Mouse (Mus musculus): ENCODE results near the gene Map3k3. TPM values are rescaled to one million over a fixed set of nuclear protein-coding genes. Genes with fewer than 3 reads are reported as not detected.

The Map3k3 gene
- total and polyA plus RNA-seq, 2 experiments: 9.7 to 12.3 TPM

DNA sequence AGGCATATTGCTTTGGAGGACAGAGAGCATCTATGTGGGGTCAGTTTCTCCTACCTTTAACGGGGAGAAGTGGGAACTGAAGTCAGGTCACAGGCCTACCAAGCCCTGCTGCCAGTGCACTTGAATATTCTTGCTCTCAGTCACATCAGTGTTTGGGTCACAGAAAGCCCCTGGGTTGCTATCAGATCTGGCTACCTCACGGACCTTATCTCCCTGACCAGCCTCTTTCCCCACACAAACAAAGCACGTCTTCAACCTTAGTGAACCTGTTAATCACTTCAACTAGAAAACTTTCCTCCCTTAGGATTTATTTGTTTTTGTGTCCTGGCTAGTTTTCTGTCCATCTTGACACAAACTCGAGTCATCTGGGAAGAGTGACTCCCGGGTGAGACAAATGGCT lies 92.0 kb downstream of the Map3k3 start:
- no peak for DNase-seq (ENCODE audit: extremely low read depth, low read depth, low spot score)
- no peaks in the 10 kb centered on the region for H3K36me3 ChIP-seq (ENCODE audit: control insufficient read depth, insufficient read depth, low read length)
- no peak overlapping the region for H3K9ac ChIP-seq (ENCODE audit: low read depth, low read length)
- WGBS: 85% methylated on average over 5 of the region's 5 CpGs
- TF ChIP-seq CTCF (IDR thresholded peaks at IDR 0.05; ENCODE audit: low read depth, low read length) (no peak), POLR2A (IDR thresholded peaks at IDR 0.05; ENCODE audit: extremely low read depth, insufficient read depth, low read length) (no peak)
- H3K27ac ChIP-seq (replicated peaks; ENCODE audit: insufficient read depth, low read depth, low read length): no peak overlapping the region
- H3K27me3 ChIP-seq (ENCODE audit: control insufficient read depth, insufficient read depth, low read length): no peaks in the 10 kb centered on the region
- no peak overlapping the region for H3K4me3 ChIP-seq (ENCODE audit: insufficient read depth, low read depth, low read length)
- H3K4me1 ChIP-seq (ENCODE audit: control insufficient read depth, insufficient read depth, low read length): no peaks in the 10 kb centered on the region
- H3K79me2 ChIP-seq (ENCODE audit: control insufficient read depth, insufficient read depth, low read length): no peaks in the 10 kb centered on the region

DNA sequence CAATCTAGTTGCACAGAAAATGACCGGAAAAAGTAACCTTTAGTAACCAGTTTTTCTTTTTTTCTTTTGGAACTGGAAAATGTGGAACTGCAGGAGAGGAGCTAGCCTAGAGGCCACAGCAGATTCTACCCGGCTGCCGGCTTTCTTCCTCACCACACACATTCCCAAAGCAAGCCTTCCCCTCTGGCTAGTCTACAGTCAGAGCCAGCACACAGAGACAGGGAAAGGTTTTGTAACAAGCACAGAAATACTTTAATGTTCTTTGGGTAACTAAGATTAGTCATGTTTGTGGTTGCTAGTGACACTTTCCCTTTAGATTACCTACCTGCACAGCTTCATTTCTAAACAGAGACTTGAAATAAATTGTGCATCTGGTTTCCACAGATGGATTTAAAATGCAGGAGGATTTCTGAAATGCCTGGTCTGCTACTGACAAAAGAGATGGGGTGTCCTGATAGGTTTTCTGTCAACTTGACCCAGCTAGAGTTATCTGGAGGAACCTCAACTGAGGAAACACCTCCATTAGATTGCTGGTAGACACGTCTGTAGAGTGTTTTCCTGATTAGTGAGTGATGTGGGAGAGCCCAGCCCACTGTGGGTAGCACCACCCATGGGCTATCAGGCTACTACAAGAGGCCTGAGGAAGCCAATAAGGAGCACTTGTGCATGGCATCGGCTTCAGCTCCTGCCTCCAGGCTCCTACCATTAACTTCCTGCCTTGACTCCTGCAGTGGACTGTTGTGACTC lies 93.8 kb downstream of the Map3k3 start:
- DNase-seq (ENCODE audit: extremely low read depth, low read depth, low spot score): no peak
- Histone ChIP-seq H3K4me1 (ENCODE audit: control insufficient read depth, insufficient read depth, low read length) (no peaks in the 10 kb centered on the region), H3K9ac (ENCODE audit: low read depth, low read length) (no peak overlapping the region), H3K79me2 (ENCODE audit: control insufficient read depth, insufficient read depth, low read length) (no peaks in the 10 kb centered on the region), H3K4me3 (ENCODE audit: insufficient read depth, low read depth, low read length) (no peak overlapping the region), H3K27me3 (ENCODE audit: control insufficient read depth, insufficient read depth, low read length) (no peaks in the 10 kb centered on the region), H3K27ac (replicated peaks; ENCODE audit: insufficient read depth, low read depth, low read length) (no peak overlapping the region), H3K36me3 (ENCODE audit: control insufficient read depth, insufficient read depth, low read length) (no peaks in the 10 kb centered on the region)
- TF ChIP-seq POLR2A (IDR thresholded peaks at IDR 0.05; ENCODE audit: extremely low read depth, insufficient read depth, low read length) (no peak), CTCF (IDR thresholded peaks at IDR 0.05; ENCODE audit: low read depth, low read length) (no peak)
- WGBS: 71% methylated on average over 5 of the region's 5 CpGs

DNA sequence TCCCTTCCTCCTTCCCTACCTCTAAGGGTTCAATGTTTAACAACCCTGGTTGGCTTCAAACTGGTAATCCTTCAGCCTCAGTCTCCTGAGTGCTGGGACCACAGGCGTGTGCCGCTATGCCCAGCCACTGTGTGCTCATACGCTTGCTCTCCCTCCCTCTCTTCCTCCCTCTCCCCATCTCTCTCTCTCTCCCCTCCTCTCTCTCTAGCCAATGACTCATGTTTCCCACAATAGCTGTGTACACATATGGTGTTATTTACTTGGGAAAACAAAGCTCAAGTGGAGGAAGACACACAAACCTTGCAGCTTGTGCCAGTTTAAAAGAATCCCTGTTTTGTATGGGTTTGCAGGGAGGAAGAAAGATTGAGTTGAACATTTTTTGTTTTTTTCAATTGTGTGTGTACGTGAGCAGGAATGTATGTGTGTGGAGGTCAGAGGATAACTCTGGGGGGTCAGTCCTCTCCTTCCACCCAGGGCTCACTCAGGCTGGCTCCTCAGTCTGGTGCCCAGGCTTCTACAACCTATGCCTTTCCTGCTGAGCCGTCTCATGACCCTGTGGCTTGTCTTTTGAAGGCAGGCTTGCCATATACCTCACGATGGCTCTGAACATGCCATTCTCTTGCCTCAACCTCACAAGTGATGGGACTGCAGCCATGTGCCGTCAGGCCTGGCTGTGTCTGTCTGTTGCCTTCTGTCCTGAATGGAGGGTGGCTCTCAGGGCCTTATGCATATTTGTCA lies 95.5 kb downstream of the Map3k3 start:
- H3K27me3 ChIP-seq (ENCODE audit: control insufficient read depth, insufficient read depth, low read length): no peaks in the 10 kb centered on the region
- no peak for DNase-seq (ENCODE audit: extremely low read depth, low read depth, low spot score)
- WGBS: 87% methylated on average over 7 of the region's 7 CpGs
- H3K4me1 ChIP-seq (ENCODE audit: control insufficient read depth, insufficient read depth, low read length): no peaks in the 10 kb centered on the region
- no peak overlapping the region for H3K27ac ChIP-seq (replicated peaks; ENCODE audit: insufficient read depth, low read depth, low read length)
- H3K36me3 ChIP-seq (ENCODE audit: control insufficient read depth, insufficient read depth, low read length): peaks cover 2% of the 10 kb centered on the region; the same call in 1 of the 2 replicates
- TF ChIP-seq POLR2A (IDR thresholded peaks at IDR 0.05; ENCODE audit: extremely low read depth, insufficient read depth, low read length): no peak
- TF ChIP-seq CTCF (IDR thresholded peaks at IDR 0.05; ENCODE audit: low read depth, low read length): no peak
- H3K4me3 ChIP-seq (ENCODE audit: insufficient read depth, low read depth, low read length): no peak overlapping the region
- H3K79me2 ChIP-seq (ENCODE audit: control insufficient read depth, insufficient read depth, low read length): no peaks in the 10 kb centered on the region
- H3K9ac ChIP-seq (ENCODE audit: low read depth, low read length): no peak overlapping the region

DNA sequence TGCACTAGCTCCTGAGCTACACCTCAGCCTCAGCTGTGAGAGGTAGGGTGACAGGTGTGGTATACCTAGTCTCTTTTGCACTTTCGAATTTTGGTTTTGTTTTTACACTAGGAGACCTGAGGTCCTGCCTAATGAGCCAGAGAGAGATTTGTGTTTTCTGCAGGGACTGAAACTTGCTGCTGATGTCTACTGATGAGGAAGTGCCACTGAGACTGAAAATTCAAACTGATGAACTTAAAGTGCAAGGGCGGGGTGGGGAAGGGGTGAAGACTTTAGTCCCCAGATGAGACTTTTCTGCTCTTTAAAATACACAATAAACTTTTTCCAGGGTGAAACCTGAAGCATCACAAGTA lies 96.0 kb downstream of the Map3k3 start:
- Histone ChIP-seq H3K27ac (replicated peaks; ENCODE audit: insufficient read depth, low read depth, low read length) (no peak overlapping the region), H3K36me3 (ENCODE audit: control insufficient read depth, insufficient read depth, low read length) (peaks cover 2% of the 10 kb centered on the region; the same call in 1 of the 2 replicates), H3K9ac (ENCODE audit: low read depth, low read length) (no peak overlapping the region), H3K27me3 (ENCODE audit: control insufficient read depth, insufficient read depth, low read length) (no peaks in the 10 kb centered on the region), H3K4me3 (ENCODE audit: insufficient read depth, low read depth, low read length) (no peak overlapping the region), H3K79me2 (ENCODE audit: control insufficient read depth, insufficient read depth, low read length) (no peaks in the 10 kb centered on the region), H3K4me1 (ENCODE audit: control insufficient read depth, insufficient read depth, low read length) (no peaks in the 10 kb centered on the region)
- 84% methylated on average over 2 of the region's 2 CpGs for WGBS
- no peak for DNase-seq (ENCODE audit: extremely low read depth, low read depth, low spot score)
- TF ChIP-seq CTCF (IDR thresholded peaks at IDR 0.05; ENCODE audit: low read depth, low read length): no peak
- TF ChIP-seq POLR2A (IDR thresholded peaks at IDR 0.05; ENCODE audit: extremely low read depth, insufficient read depth, low read length): no peak

DNA sequence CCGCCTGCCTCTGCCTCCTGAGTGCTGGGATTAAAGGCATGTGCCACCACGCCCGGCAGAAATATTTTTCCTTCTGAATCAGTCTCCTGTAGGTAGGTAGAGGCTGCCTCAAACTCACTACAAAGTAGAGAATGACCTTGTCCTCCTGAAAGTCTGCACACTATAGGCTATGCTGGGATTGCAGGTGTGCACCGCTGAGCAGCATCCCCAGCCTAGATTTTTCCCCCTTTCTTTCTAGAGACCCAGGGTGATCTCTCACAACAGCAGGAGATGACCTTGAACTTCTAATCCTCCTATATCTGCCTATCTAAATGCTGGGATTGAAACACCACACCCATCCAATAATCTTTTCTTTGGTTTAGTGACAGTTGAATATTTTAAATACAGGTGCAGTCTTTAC lies 102.9 kb downstream of the Map3k3 start:
- DNase-seq (ENCODE audit: extremely low read depth, low read depth, low spot score): no peak
- 97% methylated on average over 4 of the region's 4 CpGs for WGBS
- no peak overlapping the region for H3K27ac ChIP-seq (replicated peaks; ENCODE audit: insufficient read depth, low read depth, low read length)
- no peak overlapping the region for H3K4me3 ChIP-seq (ENCODE audit: insufficient read depth, low read depth, low read length)
- H3K79me2 ChIP-seq (ENCODE audit: control insufficient read depth, insufficient read depth, low read length): no peaks in the 10 kb centered on the region
- H3K36me3 ChIP-seq (ENCODE audit: control insufficient read depth, insufficient read depth, low read length): peaks cover 4% of the 10 kb centered on the region; the same call in 1 of the 2 replicates
- H3K27me3 ChIP-seq (ENCODE audit: control insufficient read depth, insufficient read depth, low read length): no peaks in the 10 kb centered on the region
- H3K4me1 ChIP-seq (ENCODE audit: control insufficient read depth, insufficient read depth, low read length): no peaks in the 10 kb centered on the region
- TF ChIP-seq CTCF (IDR thresholded peaks at IDR 0.05; ENCODE audit: low read depth, low read length) (no peak), POLR2A (IDR thresholded peaks at IDR 0.05; ENCODE audit: extremely low read depth, insufficient read depth, low read length) (no peak)
- H3K9ac ChIP-seq (ENCODE audit: low read depth, low read length): no peak overlapping the region

DNA sequence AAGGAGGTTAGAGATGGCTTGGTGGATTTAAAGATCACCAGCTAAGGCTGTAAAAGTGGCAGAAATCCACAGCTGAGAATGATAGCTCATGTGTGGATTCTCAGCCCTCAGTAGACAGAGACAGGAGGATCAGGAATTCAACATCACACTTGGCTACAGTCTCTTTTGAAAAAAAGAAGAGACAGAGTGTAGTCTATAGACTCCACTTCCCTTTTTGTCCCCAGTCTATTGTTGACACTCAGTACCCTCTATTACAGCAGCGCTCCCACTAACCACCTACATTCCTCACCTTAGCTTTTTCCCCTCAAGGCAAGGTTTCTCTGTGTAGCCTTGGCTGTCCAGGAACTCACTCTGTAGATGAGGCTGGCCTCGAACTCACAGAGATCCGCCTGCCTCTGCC lies 107.3 kb downstream of the Map3k3 start:
- Histone ChIP-seq H3K9ac (ENCODE audit: low read depth, low read length) (no peak overlapping the region), H3K4me3 (ENCODE audit: insufficient read depth, low read depth, low read length) (no peak overlapping the region), H3K27ac (replicated peaks; ENCODE audit: insufficient read depth, low read depth, low read length) (no peak overlapping the region), H3K36me3 (ENCODE audit: control insufficient read depth, insufficient read depth, low read length) (peaks cover 2% of the 10 kb centered on the region; the same call in 1 of the 2 replicates), H3K27me3 (ENCODE audit: control insufficient read depth, insufficient read depth, low read length) (no peaks in the 10 kb centered on the region), H3K79me2 (ENCODE audit: control insufficient read depth, insufficient read depth, low read length) (no peaks in the 10 kb centered on the region), H3K4me1 (ENCODE audit: control insufficient read depth, insufficient read depth, low read length) (peaks cover 8% of the 10 kb centered on the region; the same call in 1 of the 2 replicates)
- WGBS: 96% methylated on average over 3 of the region's 3 CpGs
- no peak for DNase-seq (ENCODE audit: extremely low read depth, low read depth, low spot score)
- TF ChIP-seq CTCF (IDR thresholded peaks at IDR 0.05; ENCODE audit: low read depth, low read length): no peak
- no peak for TF ChIP-seq POLR2A (IDR thresholded peaks at IDR 0.05; ENCODE audit: extremely low read depth, insufficient read depth, low read length)
